Mouse (Mus musculus): ENCODE data around the gene Limch1. TPM values are rescaled to one million over a fixed set of nuclear protein-coding genes. Genes with fewer than 3 reads are reported as not detected.

The Limch1 gene
- polyA plus RNA-seq, 1 experiment from 2014 or later = 22.2 TPM

DNA sequence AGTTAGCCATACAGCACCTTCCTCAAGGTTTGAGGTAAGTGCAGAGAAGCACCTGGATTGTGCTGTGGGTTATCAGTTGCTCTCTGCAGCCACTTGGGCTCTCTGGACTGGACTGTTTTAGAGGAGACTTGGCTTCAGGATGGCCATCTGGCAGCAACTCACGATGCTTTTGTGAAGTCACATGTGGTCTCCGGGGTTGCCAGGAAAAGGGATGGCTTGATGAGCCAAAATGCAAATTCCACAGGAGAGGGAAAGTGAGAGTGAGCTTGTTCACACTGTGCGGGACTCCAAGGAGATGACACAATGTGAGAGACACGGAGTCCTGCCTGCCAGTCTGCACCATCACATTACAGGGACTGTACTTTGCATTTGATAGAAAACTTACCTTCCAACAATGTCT is 346.1 kb downstream of the Limch1 start:
- H3K27ac ChIP-seq (ENCODE audit: low read length) = no peak overlapping the region
- peaks cover 69% of the 10 kb centered on the region for H3K27me3 ChIP-seq (ENCODE audit: control insufficient read depth, insufficient read depth, low read length)
- no peak for ATAC-seq (replicated peaks; ENCODE audit: extremely low read depth, insufficient read depth, low FRiP score)
- H3K4me3 ChIP-seq (ENCODE audit: low read length) = no peak overlapping the region
- H3K4me2 ChIP-seq (ENCODE audit: low read depth, low read length) = no peak overlapping the region
- WGBS = 16% methylated on average over 4 of the region's 4 CpGs
- H3K4me1 ChIP-seq (ENCODE audit: control insufficient read depth, insufficient read depth, low read length) = peaks cover 3% of the 10 kb centered on the region; the same call in 1 of the 2 replicates
- no peaks in the 10 kb centered on the region for H3K36me3 ChIP-seq (ENCODE audit: control insufficient read depth, insufficient read depth)
- H3K9ac ChIP-seq (ENCODE audit: low read length) = no peak overlapping the region
- H3K9me3 ChIP-seq (replicated peaks; ENCODE audit: control insufficient read depth, low read length) = no peaks in the 10 kb centered on the region

DNA sequence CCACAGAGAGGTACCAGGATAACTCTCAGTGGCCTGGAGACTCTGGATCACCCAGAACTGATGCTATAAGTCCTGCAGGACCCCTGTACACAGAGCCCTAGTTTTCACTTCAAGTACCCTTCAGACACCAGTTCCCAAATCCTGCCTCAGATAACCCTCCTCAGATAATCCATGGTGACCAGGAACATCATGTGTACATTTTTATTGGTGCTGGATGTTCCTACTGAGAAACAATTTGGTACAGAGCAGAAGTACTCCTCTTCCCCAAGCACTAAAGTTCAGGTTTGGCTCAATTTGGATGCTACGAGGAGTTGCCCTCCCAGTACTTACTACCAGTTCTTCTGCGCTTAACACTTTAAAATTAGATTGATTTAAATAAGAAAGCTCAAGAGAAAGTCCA is 348.4 kb downstream of the Limch1 start:
- peaks cover 3% of the 10 kb centered on the region; the same call in 1 of the 2 replicates for H3K4me1 ChIP-seq (ENCODE audit: control insufficient read depth, insufficient read depth, low read length)
- no peak overlapping the region for H3K9ac ChIP-seq (ENCODE audit: low read length)
- no peak overlapping the region for H3K4me2 ChIP-seq (ENCODE audit: low read depth, low read length)
- 19% methylated on average over 2 of the region's 2 CpGs for WGBS
- H3K27ac ChIP-seq (ENCODE audit: low read length) = no peak overlapping the region
- peaks cover 82% of the 10 kb centered on the region for H3K27me3 ChIP-seq (ENCODE audit: control insufficient read depth, insufficient read depth, low read length)
- H3K9me3 ChIP-seq (replicated peaks; ENCODE audit: control insufficient read depth, low read length) = no peaks in the 10 kb centered on the region
- no peak for ATAC-seq (replicated peaks; ENCODE audit: extremely low read depth, insufficient read depth, low FRiP score)
- H3K4me3 ChIP-seq (ENCODE audit: low read length) = no peak overlapping the region
- no peaks in the 10 kb centered on the region for H3K36me3 ChIP-seq (ENCODE audit: control insufficient read depth, insufficient read depth)

GRCm38 (mm10) chr5:67095153-67095552 is 349.5 kb downstream of the Limch1 start:
- WGBS = 2% methylated on average over 15 of the region's 15 CpGs
- no peak overlapping the region for H3K9ac ChIP-seq (ENCODE audit: low read length)
- no peaks in the 10 kb centered on the region for H3K36me3 ChIP-seq (ENCODE audit: control insufficient read depth, insufficient read depth)
- H3K4me3 ChIP-seq (ENCODE audit: low read length) = no peak overlapping the region
- H3K9me3 ChIP-seq (replicated peaks; ENCODE audit: control insufficient read depth, low read length) = no peaks in the 10 kb centered on the region
- peaks cover 91% of the 10 kb centered on the region for H3K27me3 ChIP-seq (ENCODE audit: control insufficient read depth, insufficient read depth, low read length)
- H3K4me2 ChIP-seq (ENCODE audit: low read depth, low read length) = no peak overlapping the region
- no peak for ATAC-seq (replicated peaks; ENCODE audit: extremely low read depth, insufficient read depth, low FRiP score)
- no peak overlapping the region for H3K27ac ChIP-seq (ENCODE audit: low read length)
- peaks cover 3% of the 10 kb centered on the region; the same call in 1 of the 2 replicates for H3K4me1 ChIP-seq (ENCODE audit: control insufficient read depth, insufficient read depth, low read length)

GRCm38 (mm10) chr5:67095651-67096377 is 350.2 kb downstream of the Limch1 start:
- H3K4me3 ChIP-seq (ENCODE audit: low read length) = peak overlapping the region; percentile 36
- H3K36me3 ChIP-seq (ENCODE audit: control insufficient read depth, insufficient read depth) = no peaks in the 10 kb centered on the region
- H3K9me3 ChIP-seq (replicated peaks; ENCODE audit: control insufficient read depth, low read length) = no peaks in the 10 kb centered on the region
- no peak overlapping the region for H3K9ac ChIP-seq (ENCODE audit: low read length)
- H3K4me2 ChIP-seq (ENCODE audit: low read depth, low read length) = peak overlapping the region; percentile 57
- no peak overlapping the region for H3K27ac ChIP-seq (ENCODE audit: low read length)
- ATAC-seq (replicated peaks; ENCODE audit: extremely low read depth, insufficient read depth, low FRiP score) = no peak
- WGBS = 2% methylated on average over 43 of the region's 47 CpGs
- H3K4me1 ChIP-seq (ENCODE audit: control insufficient read depth, insufficient read depth, low read length) = peaks cover 3% of the 10 kb centered on the region; the same call in 1 of the 2 replicates
- H3K27me3 ChIP-seq (ENCODE audit: control insufficient read depth, insufficient read depth, low read length) = peaks cover 90% of the 10 kb centered on the region

- Histone ChIP-seq H3K9me3 (replicated peaks; ENCODE audit: control insufficient read depth, low read length) (no peaks in the 10 kb centered on the region), H3K27ac (ENCODE audit: low read length) (no peak overlapping the region), H3K27me3 (ENCODE audit: control insufficient read depth, insufficient read depth, low read length) (peaks cover 90% of the 10 kb centered on the region), H3K4me1 (ENCODE audit: control insufficient read depth, insufficient read depth, low read length) (peaks cover 3% of the 10 kb centered on the region; the same call in 1 of the 2 replicates), H3K4me2 (ENCODE audit: low read depth, low read length) (peak overlapping the region; percentile 57), H3K9ac (ENCODE audit: low read length) (no peak overlapping the region), H3K4me3 (ENCODE audit: low read length) (peak overlapping the region; percentile 36), H3K36me3 (ENCODE audit: control insufficient read depth, insufficient read depth) (no peaks in the 10 kb centered on the region)
- ATAC-seq (replicated peaks; ENCODE audit: extremely low read depth, insufficient read depth, low FRiP score) = no peak
- WGBS = under 1% methylated on average over 27 of the region's 28 CpGs
These were observed 350.7 kb downstream of the Limch1 start for GRCm38 (mm10) chr5:67096378-67096771.

- Histone ChIP-seq H3K4me2 (ENCODE audit: low read depth, low read length) (no peak overlapping the region), H3K36me3 (ENCODE audit: control insufficient read depth, insufficient read depth) (no peaks in the 10 kb centered on the region), H3K4me1 (ENCODE audit: control insufficient read depth, insufficient read depth, low read length) (peaks cover 3% of the 10 kb centered on the region; the same call in 1 of the 2 replicates), H3K27me3 (ENCODE audit: control insufficient read depth, insufficient read depth, low read length) (peaks cover 89% of the 10 kb centered on the region), H3K4me3 (ENCODE audit: low read length) (no peak overlapping the region), H3K27ac (ENCODE audit: low read length) (no peak overlapping the region), H3K9ac (ENCODE audit: low read length) (no peak overlapping the region), H3K9me3 (replicated peaks; ENCODE audit: control insufficient read depth, low read length) (no peaks in the 10 kb centered on the region)
- 2% methylated on average over 41 of the region's 41 CpGs for WGBS
- ATAC-seq (replicated peaks; ENCODE audit: extremely low read depth, insufficient read depth, low FRiP score) = no peak
These were observed 351.8 kb downstream of the Limch1 start for GRCm38 (mm10) chr5:67097106-67098050.

GRCm38 (mm10) chr5:67098051-67098732 is 352.6 kb downstream of the Limch1 start:
- no peaks in the 10 kb centered on the region for H3K36me3 ChIP-seq (ENCODE audit: control insufficient read depth, insufficient read depth)
- H3K27ac ChIP-seq (ENCODE audit: low read length) = no peak overlapping the region
- H3K9ac ChIP-seq (ENCODE audit: low read length) = no peak overlapping the region
- no peak overlapping the region for H3K4me3 ChIP-seq (ENCODE audit: low read length)
- H3K4me1 ChIP-seq (ENCODE audit: control insufficient read depth, insufficient read depth, low read length) = peaks cover 3% of the 10 kb centered on the region; the same call in 1 of the 2 replicates
- ATAC-seq (replicated peaks; ENCODE audit: extremely low read depth, insufficient read depth, low FRiP score) = no peak
- H3K27me3 ChIP-seq (ENCODE audit: control insufficient read depth, insufficient read depth, low read length) = peaks cover 89% of the 10 kb centered on the region
- no peak overlapping the region for H3K4me2 ChIP-seq (ENCODE audit: low read depth, low read length)
- 3% methylated on average over 23 of the region's 23 CpGs for WGBS
- H3K9me3 ChIP-seq (replicated peaks; ENCODE audit: control insufficient read depth, low read length) = no peaks in the 10 kb centered on the region

- WGBS = 3% methylated on average over 16 of the region's 16 CpGs
- Histone ChIP-seq H3K27ac (ENCODE audit: low read length) (no peak within 1 kb of the TSS), H3K9me3 (replicated peaks; ENCODE audit: control insufficient read depth, low read length) (no peaks in the 10 kb centered on the region), H3K4me1 (ENCODE audit: control insufficient read depth, insufficient read depth, low read length) (peaks cover 3% of the 10 kb centered on the region; the same call in 1 of the 2 replicates), H3K4me2 (ENCODE audit: low read depth, low read length) (no peak within 1 kb of the TSS), H3K36me3 (ENCODE audit: control insufficient read depth, insufficient read depth) (no peaks in the 10 kb centered on the region), H3K27me3 (ENCODE audit: control insufficient read depth, insufficient read depth, low read length) (peaks cover 87% of the 10 kb centered on the region), H3K4me3 (ENCODE audit: low read length) (no peak within 1 kb of the TSS), H3K9ac (ENCODE audit: low read length) (no peak within 1 kb of the TSS)
- ATAC-seq (replicated peaks; ENCODE audit: extremely low read depth, insufficient read depth, low FRiP score) = no peak
These were observed 353.2 kb downstream of the Limch1 start, which contains the start of gene Phox2b for GRCm38 (mm10) chr5:67098733-67099323. TSS of gene Phox2b (minus strand) at chr5:67099301.

Measured in heart, embryonic 16.5 days (tissue).